Mouse (Mus musculus): Measurements from ENCODE around the gene Srsf4.

- TF ChIP-seq CTCF (IDR thresholded peaks at IDR 0.05; ENCODE audit: extremely low read depth, insufficient read depth, insufficient read length, insufficient replicate concordance) (no peak), POLR2A (IDR thresholded peaks at IDR 0.05; ENCODE audit: low read depth, low read length) (no peak)
These were observed 42.5 kb downstream of the Srsf4 start for GRCm38 (mm10) chr4:131915821-131916328.
